In genomic region chr9:40687553-40687952, GRCm38 (mm10) we compare ENCODE assay signal across 13 mouse cellular contexts. TPM values are rescaled to one million over a fixed set of nuclear protein-coding genes. Genes with fewer than 3 reads are reported as not detected.
DNase-seq lines count a peak whose midpoint lies in the region; ATAC-seq and TF ChIP-seq lines count a peak whose summit lies in the region.
"Had no signal": no experiment of that assay in that cellular context is flagged by ENCODE, and none has a peak within 500 bp of the region (broad histone marks: within the 10 kb centered on the region; RNA-seq: fewer than 3 reads in every experiment).

No protein-coding gene starts in this region.

- peak overlapping the region; percentile 72 for H3K4me2 ChIP-seq in neural tube, embryonic 11.5 days (ENCODE audit: low read depth)
- peak overlapping the region; percentile 84 for H3K4me2 ChIP-seq in limb, embryonic 14.5 days (replicated peaks; ENCODE audit: low read depth, low read length, severe bottlenecking)
- H3K4me2 ChIP-seq in stomach, postnatal 0 days (replicated peaks; ENCODE audit: low read depth): peak overlapping the region; percentile 81

- TF ChIP-seq POLR2A in limb, embryonic 14.5 days (IDR thresholded peaks at IDR 0.05; ENCODE audit: borderline replicate concordance, extremely low read depth, insufficient read depth, insufficient read length): no peak

- no peaks in the 10 kb centered on the region for H3K4me1 ChIP-seq in neural tube, embryonic 11.5 days (ENCODE audit: control insufficient read depth, insufficient read depth, low read length)
- H3K4me1 ChIP-seq in limb, embryonic 14.5 days (ENCODE audit: control insufficient read depth, insufficient read depth, low read length): peaks cover 26% of the 10 kb centered on the region
- H3K4me1 ChIP-seq in stomach, postnatal 0 days (replicated peaks; ENCODE audit: control insufficient read depth, insufficient read depth): no peaks in the 10 kb centered on the region

- H3K27me3 ChIP-seq in neural tube, embryonic 11.5 days (ENCODE audit: control insufficient read depth, insufficient read depth, low read length): peaks cover 5% of the 10 kb centered on the region; the same call in 1 of the 2 replicates
- no peaks in the 10 kb centered on the region for H3K27me3 ChIP-seq in limb, embryonic 14.5 days (ENCODE audit: control insufficient read depth, insufficient read depth, low read length)
- no peaks in the 10 kb centered on the region for H3K27me3 ChIP-seq in stomach, postnatal 0 days (ENCODE audit: control insufficient read depth, insufficient read depth, low read length)

- WGBS in neural tube, embryonic 11.5 days: 60% methylated on average over 3 of the region's 3 CpGs
- WGBS in limb, embryonic 14.5 days: 32% methylated on average over 3 of the region's 3 CpGs
- 49% methylated on average over 3 of the region's 3 CpGs for WGBS in stomach, postnatal 0 days

- 0 out of 2 replicates have a peak overlapping the region, but pooled peaks have one; percentile 83 for H3K9ac ChIP-seq in neural tube, embryonic 11.5 days (ENCODE audit: low read length)
- H3K9ac ChIP-seq in limb, embryonic 14.5 days (ENCODE audit: low read depth, low read length, severe bottlenecking): peak overlapping the region; percentile 98
- H3K9ac ChIP-seq in stomach, postnatal 0 days (ENCODE audit: low read length): no peak overlapping the region

- no peak for DNase-seq in gastrocnemius, adult 2 months
- no peak for DNase-seq in gastrocnemius, postnatal 14 days
- DNase-seq in neural tube, embryonic 11.5 days (ENCODE audit: low spot score): no peak
- DNase-seq in neural tube, embryonic 10.5 days (ENCODE audit: extremely low spot score, low spot score): no peak
- DNase-seq in limb, embryonic 14.5 days (ENCODE audit: low spot score): no peak
- DNase-seq in stomach, postnatal 0 days (ENCODE audit: low spot score): no peak
- DNase-seq in urinary bladder, adult 18-20 months (ENCODE audit: low spot score in 2 of 2): no peak
- DNase-seq: cerebellum, adult 9-11 months; gastrocnemius, postnatal 36 days; thymus, postnatal 25 days had no signal

- intact Hi-C loops in gastrocnemius, adult 2 months (cut with DNase I): no loop called here
- intact Hi-C loops in gastrocnemius, postnatal 14 days (cut with DNase I; ENCODE audit: low total_unique reads): no loop called here

- peak overlapping the region; percentile 79; the same call in 1 of the 2 replicates for H3K4me3 ChIP-seq in gastrocnemius, adult 2 months
- H3K4me3 ChIP-seq in neural tube, embryonic 11.5 days (ENCODE audit: low read depth, low read length): peak overlapping the region; percentile 56
- peak overlapping the region; percentile 87 for H3K4me3 ChIP-seq in limb, embryonic 14.5 days (replicated peaks; ENCODE audit: low read length)
- H3K4me3 ChIP-seq in stomach, postnatal 0 days (ENCODE audit: low read depth, low read length): peak overlapping the region; percentile 69

- H3K9me3 ChIP-seq in neural tube, embryonic 11.5 days (ENCODE audit: control insufficient read depth, low read length): no peaks in the 10 kb centered on the region
- no peaks in the 10 kb centered on the region for H3K9me3 ChIP-seq in limb, embryonic 14.5 days (ENCODE audit: control insufficient read depth, low read length)
- H3K9me3 ChIP-seq in stomach, postnatal 0 days (ENCODE audit: control insufficient read depth, low read length): no peaks in the 10 kb centered on the region

- peak overlapping the region; percentile 84; the same call in 1 of the 2 replicates for H3K27ac ChIP-seq in gastrocnemius, adult 2 months
- H3K27ac ChIP-seq in neural tube, embryonic 11.5 days (ENCODE audit: low read depth, low read length): no peak overlapping the region
- peak overlapping the region; percentile 100; the same call in 1 of the 2 replicates for H3K27ac ChIP-seq in limb, embryonic 14.5 days (replicated peaks; ENCODE audit: low read depth, low read length)
- no peak overlapping the region for H3K27ac ChIP-seq in stomach, postnatal 0 days (replicated peaks)

- no peak for ATAC-seq in neural tube, embryonic 11.5 days (ENCODE audit: insufficient read depth, low FRiP score, low TSS enrichment)
- ATAC-seq in limb, embryonic 14.5 days (ENCODE audit: low FRiP score, low read depth): no peak
- ATAC-seq in stomach, postnatal 0 days (ENCODE audit: low FRiP score, low TSS enrichment): no peak
- ATAC-seq in monocyte, adult 5-6 weeks (replicated peaks; ENCODE audit: insufficient number of reproducible peaks, low FRiP score, low TSS enrichment, poor library complexity, severe bottlenecking): no peak

- no peak for TF ChIP-seq CTCF in gastrocnemius, adult 2 months (IDR thresholded peaks at IDR 0.05)
- no peak for TF ChIP-seq CTCF in stomach, postnatal 0 days (IDR thresholded peaks at IDR 0.05; ENCODE audit: low read depth)

- TF ChIP-seq EP300 in stomach, postnatal 0 days (optimal IDR thresholded peaks at IDR 0.05): no peak

- H3K36me3 ChIP-seq in neural tube, embryonic 11.5 days (ENCODE audit: control insufficient read depth, insufficient read depth, low read length): no peaks in the 10 kb centered on the region
- no peaks in the 10 kb centered on the region; the same call in 1 of the 2 replicates for H3K36me3 ChIP-seq in limb, embryonic 14.5 days (ENCODE audit: control insufficient read depth, insufficient read depth, low read length)
- H3K36me3 ChIP-seq in stomach, postnatal 0 days (ENCODE audit: control insufficient read depth, insufficient read depth, low read length): no peaks in the 10 kb centered on the region

RNA-seq across cellular contexts. Expression of gene Clmp, which starts 1.8 kb away (rescaled TPM):
- 1 to 10 TPM; 3.7 to 5.2 TPM for total RNA-seq in gastrocnemius, adult 2 months (2021)
- 1 to 10 TPM; 7.5 to 8.2 TPM for total RNA-seq in gastrocnemius, postnatal 14 days (2021)
- polyA plus RNA-seq in neural tube, embryonic 11.5 days (2014; fragmentation: Nextera tagmentation; extraction: Ambion mirVana): 46.9 and 47.1 TPM in 2 replicates
- 44.7 and 51.8 TPM in 2 replicates for polyA plus RNA-seq in limb, embryonic 14.5 days (2012; rRNA removed)
- 61.5 and 78.9 TPM in 2 replicates for polyA plus RNA-seq in limb, embryonic 14.5 days (2014; fragmentation: Nextera tagmentation; extraction: Ambion mirVana)
- 17.7 and 17.8 TPM in 2 replicates for polyA plus RNA-seq in stomach, postnatal 0 days (2015; fragmentation: Nextera tagmentation; extraction: Ambion mirVana)
- 0.10 to 0.29 TPM in 2 of 3 replicates, not detected in the other for total RNA-seq in monocyte, adult 5-6 weeks (2017)

RNA-seq across cellular contexts. Expression of gene Gm21915, which starts 17.1 kb away (rescaled TPM):
- total RNA-seq in gastrocnemius, adult 2 months (2021): not detected
- total RNA-seq in gastrocnemius, postnatal 14 days (2021): not detected
- not detected in 2 replicates for polyA plus RNA-seq in neural tube, embryonic 11.5 days (2014; fragmentation: Nextera tagmentation; extraction: Ambion mirVana)
- not detected in 2 replicates for polyA plus RNA-seq in limb, embryonic 14.5 days (2012; rRNA removed)
- not detected in 2 replicates for polyA plus RNA-seq in limb, embryonic 14.5 days (2014; fragmentation: Nextera tagmentation; extraction: Ambion mirVana)
- polyA plus RNA-seq in stomach, postnatal 0 days (2015; fragmentation: Nextera tagmentation; extraction: Ambion mirVana): not detected in 2 replicates
- not detected in 3 replicates for total RNA-seq in monocyte, adult 5-6 weeks (2017)
- total RNA-seq: gastrocnemius, postnatal 36 days; left cerebral cortex, postnatal 36 days; neutrophil, adult 5-6 weeks had no signal

Comparison
In these comparisons a context has a peak if more than half of its experiments do, and no peak if none do; other contexts are left out.
1. H3K27ac ChIP-seq: peak in gastrocnemius, adult 2 months (single experiment) and limb, embryonic 14.5 days (single experiment); none in neural tube, embryonic 11.5 days (single experiment) and stomach, postnatal 0 days (single experiment).
2. Peak in every context shown above with its lines, with median percentiles within 50 percentile points of each other: H3K4me3 ChIP-seq and H3K4me2 ChIP-seq.